Mouse (Mus musculus): ENCODE measurements around the gene Ccne1.

DNA sequence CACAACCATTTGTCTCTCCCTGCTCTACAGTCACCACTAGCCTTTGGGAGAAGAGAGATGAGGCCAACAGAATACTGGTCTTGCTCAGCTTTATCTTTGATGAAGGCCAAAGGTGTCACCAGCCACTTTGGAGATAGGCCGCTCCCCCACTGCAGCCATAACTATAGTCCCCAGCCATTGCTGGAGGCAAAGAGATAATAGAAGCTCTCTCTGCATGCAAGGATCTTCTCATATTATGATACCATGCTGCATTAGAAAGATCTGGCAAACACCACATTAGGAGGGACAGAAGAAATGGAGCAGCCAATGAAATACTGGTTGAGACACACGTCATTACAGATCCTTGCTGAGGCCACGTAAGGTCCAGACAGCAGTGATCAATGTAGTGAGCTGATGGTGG is 2.0 kb downstream of the Ccne1 start:
- TF ChIP-seq GATA1 (IDR thresholded peaks at IDR 0.05; ENCODE audit: borderline replicate concordance, low read length) = no peak
- TF ChIP-seq CTCF (IDR thresholded peaks at IDR 0.05; ENCODE audit: low read depth, low read length) = no peak
- no peak for TF ChIP-seq POLR2AphosphoS5 (IDR thresholded peaks at IDR 0.05; ENCODE audit: insufficient replicate concordance, low read depth, low read length)
- TF ChIP-seq TAL1 (conservative IDR thresholded peaks at IDR 0.05; ENCODE audit: low read depth, low read length) = no peak; the same call in 1 of the 2 replicates

All from G1E (cell line).